Mouse (Mus musculus) liver, postnatal 0 days (tissue): ENCODE results near the gene Ankfn1.

Experiments
- CTCF ChIP-seq: sonication (generic); IDR thresholded peaks from 2 replicates; pipeline ENCODE4 v1.5.1; 2016; ENCODE audit warnings: antibody characterized with exemption, low read depth
- EP300 ChIP-seq: IDR thresholded peaks from 2 replicates; pipeline ENCODE4 v1.6.1; 2016; ENCODE audit warnings: antibody characterized with exemption, low read depth, mild to moderate bottlenecking

- TF ChIP-seq CTCF (no peak), EP300 (no peak)
Measured at GRCm38 (mm10) chr11:89370941-89371340, 406.5 kb downstream of the Ankfn1 start.
